In genomic region chr14:12346865-12347600, GRCm38 (mm10) we compare ENCODE assay signal across 11 mouse cellular contexts. TPM values are rescaled to one million over a fixed set of nuclear protein-coding genes. Genes with fewer than 3 reads are reported as not detected.
A peak's percentile ranks its signal among the peaks of the same experiment; 100 is the strongest.
DNase-seq lines count a peak whose midpoint lies in the region; ATAC-seq and TF ChIP-seq lines count a peak whose summit lies in the region.
"Had no signal": no experiment of that assay in that cellular context is flagged by ENCODE, and none has a peak within 500 bp of the region (broad histone marks: within the 10 kb centered on the region; RNA-seq: fewer than 3 reads in every experiment).

No protein-coding gene starts in this region.

- no peak for TF ChIP-seq CTCF in heart, postnatal 0 days (IDR thresholded peaks at IDR 0.05; ENCODE audit: low read depth)

- 1% methylated on average over 26 of the region's 26 CpGs for WGBS in hindbrain, embryonic 11.5 days
- 1% methylated on average over 26 of the region's 26 CpGs for WGBS in hindbrain, embryonic 14.5 days
- 2% methylated on average over 26 of the region's 26 CpGs for WGBS in heart, postnatal 0 days
- under 1% methylated on average over 26 of the region's 26 CpGs for WGBS in midbrain, embryonic 15.5 days

- peak; percentile 53 for DNase-seq in hindbrain, embryonic 11.5 days (ENCODE audit: low spot score)
- DNase-seq in hindbrain, embryonic 14.5 days (ENCODE audit: low spot score): no peak
- DNase-seq in embryo, embryonic 11 days: peak; percentile 68
- no peak for DNase-seq in heart, postnatal 0 days (ENCODE audit: low spot score)
- DNase-seq in adrenal gland, adult 18-20 months (ENCODE audit: low spot score in 2 of 2): no peak
- no peak for DNase-seq in left cerebral cortex, adult 18-20 months (ENCODE audit: low spot score in 2 of 2)
- DNase-seq: gastrocnemius, postnatal 14 days had no signal

- no peak for TF ChIP-seq EP300 in heart, postnatal 0 days (IDR thresholded peaks at IDR 0.05; ENCODE audit: low read depth)

- no peaks in the 10 kb centered on the region for H3K9me3 ChIP-seq in hindbrain, embryonic 11.5 days (ENCODE audit: control insufficient read depth, low read length)
- H3K9me3 ChIP-seq in hindbrain, embryonic 14.5 days (ENCODE audit: control insufficient read depth, low read length): no peaks in the 10 kb centered on the region
- H3K9me3 ChIP-seq in heart, postnatal 0 days (replicated peaks; ENCODE audit: control insufficient read depth, low read length): no peaks in the 10 kb centered on the region
- no peaks in the 10 kb centered on the region for H3K9me3 ChIP-seq in midbrain, embryonic 15.5 days
- H3K9me3 ChIP-seq: liver, embryonic 15.5 days had no signal

- H3K4me3 ChIP-seq in hindbrain, embryonic 11.5 days (ENCODE audit: low read depth, low read length): no peak overlapping the region
- H3K4me3 ChIP-seq in hindbrain, embryonic 14.5 days (replicated peaks; ENCODE audit: low read length): no peak overlapping the region
- peak overlapping the region; percentile 43 for H3K4me3 ChIP-seq in heart, postnatal 0 days (ENCODE audit: low read depth, low read length)
- no peak overlapping the region for H3K4me3 ChIP-seq in midbrain, embryonic 15.5 days
- H3K4me3 ChIP-seq: liver, embryonic 15.5 days had no signal

- H3K9ac ChIP-seq in hindbrain, embryonic 11.5 days (ENCODE audit: low read depth, low read length): no peak overlapping the region
- no peak overlapping the region for H3K9ac ChIP-seq in hindbrain, embryonic 14.5 days
- no peak overlapping the region for H3K9ac ChIP-seq in heart, postnatal 0 days (replicated peaks; ENCODE audit: low read depth, low read length)
- no peak overlapping the region for H3K9ac ChIP-seq in midbrain, embryonic 15.5 days
- H3K9ac ChIP-seq: liver, embryonic 15.5 days had no signal

- no peak overlapping the region for H3K27ac ChIP-seq in hindbrain, embryonic 11.5 days (ENCODE audit: low read depth, low read length)
- no peak overlapping the region for H3K27ac ChIP-seq in hindbrain, embryonic 14.5 days
- H3K27ac ChIP-seq in heart, postnatal 0 days (ENCODE audit: low read depth): no peak overlapping the region
- no peak overlapping the region for H3K27ac ChIP-seq in midbrain, embryonic 15.5 days
- H3K27ac ChIP-seq: liver, embryonic 15.5 days had no signal

- H3K4me2 ChIP-seq in hindbrain, embryonic 11.5 days (replicated peaks; ENCODE audit: low read depth, low read length): no peak overlapping the region
- no peak overlapping the region for H3K4me2 ChIP-seq in hindbrain, embryonic 14.5 days (replicated peaks)
- peak overlapping the region; percentile 60 for H3K4me2 ChIP-seq in heart, postnatal 0 days (ENCODE audit: low read depth, low read length)
- peak overlapping the region; percentile 11 for H3K4me2 ChIP-seq in midbrain, embryonic 15.5 days
- H3K4me2 ChIP-seq: liver, embryonic 15.5 days had no signal

- H3K4me1 ChIP-seq in hindbrain, embryonic 11.5 days (replicated peaks; ENCODE audit: control insufficient read depth, insufficient read depth, low read length): no peaks in the 10 kb centered on the region; the same call in 1 of the 2 replicates
- H3K4me1 ChIP-seq in hindbrain, embryonic 14.5 days (replicated peaks; ENCODE audit: control insufficient read depth, insufficient read depth, low read length): no peaks in the 10 kb centered on the region
- no peaks in the 10 kb centered on the region for H3K4me1 ChIP-seq in heart, postnatal 0 days (ENCODE audit: control insufficient read depth, insufficient read depth)
- H3K4me1 ChIP-seq in midbrain, embryonic 15.5 days: peaks cover 18% of the 10 kb centered on the region
- H3K4me1 ChIP-seq: liver, embryonic 15.5 days had no signal

- H3K36me3 ChIP-seq in hindbrain, embryonic 11.5 days (ENCODE audit: control insufficient read depth, insufficient read depth, low read length): no peaks in the 10 kb centered on the region
- H3K36me3 ChIP-seq in hindbrain, embryonic 14.5 days (replicated peaks; ENCODE audit: control insufficient read depth, insufficient read depth): no peaks in the 10 kb centered on the region
- H3K36me3 ChIP-seq in heart, postnatal 0 days (replicated peaks; ENCODE audit: control insufficient read depth, insufficient read depth, low read length): no peaks in the 10 kb centered on the region
- H3K36me3 ChIP-seq in midbrain, embryonic 15.5 days (replicated peaks): no peaks in the 10 kb centered on the region
- H3K36me3 ChIP-seq: liver, embryonic 15.5 days had no signal

- ATAC-seq in hindbrain, embryonic 11.5 days (ENCODE audit: low FRiP score): no peak
- no peak for ATAC-seq in hindbrain, embryonic 14.5 days (ENCODE audit: low FRiP score)
- no peak for ATAC-seq in heart, postnatal 0 days (ENCODE audit: insufficient read depth, low read depth)
- ATAC-seq in midbrain, embryonic 15.5 days (replicated peaks): no peak
- ATAC-seq in inflammation-experienced regulatory T-cells, adult 6 months: no peak

- peaks cover 98% of the 10 kb centered on the region for H3K27me3 ChIP-seq in hindbrain, embryonic 11.5 days (ENCODE audit: control insufficient read depth, insufficient read depth, low read length)
- H3K27me3 ChIP-seq in hindbrain, embryonic 14.5 days (ENCODE audit: control insufficient read depth, insufficient read depth, low read length): peaks cover 97% of the 10 kb centered on the region
- H3K27me3 ChIP-seq in heart, postnatal 0 days (ENCODE audit: control insufficient read depth, insufficient read depth, low read length): peaks cover 99% of the 10 kb centered on the region
- H3K27me3 ChIP-seq in midbrain, embryonic 15.5 days (replicated peaks): peaks cover 81% of the 10 kb centered on the region

RNA-seq across cellular contexts. Expression of gene Fezf2, which starts 1.0 kb away (rescaled TPM):
- polyA plus RNA-seq in hindbrain, embryonic 11.5 days (2014; fragmentation: Nextera tagmentation; extraction: Ambion mirVana): not detected in 2 replicates
- polyA plus RNA-seq in hindbrain, embryonic 14.5 days (2014; fragmentation: Nextera tagmentation; extraction: Ambion mirVana): not detected in 2 replicates
- not detected in 2 replicates for total RNA-seq in heart, postnatal 0 days (2014; rRNA removed; ENCODE audit: low replicate concordance)
- not detected in 2 replicates for polyA plus RNA-seq in heart, postnatal 0 days (2015; fragmentation: Nextera tagmentation; extraction: Ambion mirVana)
- 4.1 and 4.2 TPM in 2 replicates for polyA plus RNA-seq in midbrain, embryonic 15.5 days (2015; fragmentation: Nextera tagmentation; extraction: Ambion mirVana)
- total RNA-seq in adrenal gland, adult 18-20 months (2021): not detected
- total RNA-seq in left cerebral cortex, adult 18-20 months (2021): 10 to 100 TPM; 26.4 to 33.2 TPM
- polyA plus RNA-seq in inflammation-experienced regulatory T-cells, adult 6 months (2017; shearing (Covaris generic)): not detected
- total RNA-seq: ES-E14; gastrocnemius, postnatal 14 days had no signal

Comparison
In these comparisons a context has a peak if more than half of its experiments do, and no peak if none do; other contexts are left out.
1. DNase-seq: peak in hindbrain, embryonic 11.5 days (single experiment) and embryo, embryonic 11 days (single experiment); none in hindbrain, embryonic 14.5 days (single experiment), heart, postnatal 0 days (single experiment), adrenal gland, adult 18-20 months (0 of 2) and left cerebral cortex, adult 18-20 months (0 of 2).
2. H3K4me2 ChIP-seq: peak in heart, postnatal 0 days (single experiment) and midbrain, embryonic 15.5 days (single experiment); none in hindbrain, embryonic 11.5 days (single experiment) and hindbrain, embryonic 14.5 days (single experiment).